Mouse (Mus musculus) lung, embryonic 14.5 days (tissue): ENCODE data around the gene Spib. TPM values are rescaled to one million over a fixed set of nuclear protein-coding genes. Genes with fewer than 3 reads are reported as not detected.
A peak's percentile ranks its signal among the peaks of the same experiment; 100 is the strongest.

ENCODE experiments used
- ATAC-seq: fragments of 200-750 bp; cut with Nextera tagmentation; 2 replicates; pipeline ENCODE4 v1.8.0; 2017; ENCODE audit warnings: mild to moderate bottlenecking, moderate TSS enrichment, moderate library complexity; ENCODE audit not compliant: insufficient read depth
- DNase-seq: peaks from one replicate; pipeline ENCODE4 v3.0.0-alpha.2; 2015
- H3K27ac ChIP-seq: fragments of 300-500 bp; sonication (generic); 2 replicates; pipeline ENCODE4 v1.5.1; 2014; ENCODE audit warnings: low read depth, mild to moderate bottlenecking, moderate library complexity
- H3K27me3 ChIP-seq: fragments of 300-500 bp; sonication (generic); 2 replicates; pipeline ENCODE4 v1.6.1; 2014; ENCODE audit warnings: low read length, control low read depth; ENCODE audit not compliant: insufficient read depth
- H3K36me3 ChIP-seq: fragments of 300-500 bp; sonication (generic); 2 replicates; pipeline ENCODE4 v1.6.1; 2014; ENCODE audit warnings: control low read depth; ENCODE audit not compliant: insufficient read depth
- H3K4me1 ChIP-seq: fragments of 300-500 bp; sonication (generic); 2 replicates; pipeline ENCODE4 v1.6.1; 2014; ENCODE audit warnings: antibody characterized with exemption, control low read depth; ENCODE audit not compliant: insufficient read depth
- H3K4me2 ChIP-seq: fragments of 300-500 bp; sonication (generic); 2 replicates; pipeline ENCODE4 v1.6.1; 2014; ENCODE audit warnings: mild to moderate bottlenecking
- H3K4me3 ChIP-seq: fragments of 300-500 bp; sonication (generic); 2 replicates; pipeline ENCODE4 v1.5.1; 2014; ENCODE audit warnings: low read depth, low read length
- H3K9ac ChIP-seq: fragments of 300-500 bp; sonication (generic); 2 replicates; pipeline ENCODE4 v1.6.1; 2014
- H3K9me3 ChIP-seq: fragments of 300-500 bp; sonication (generic); 2 replicates; pipeline ENCODE4 v1.6.1; 2016; ENCODE audit warnings: low read depth, low read length, control low read depth
- CTCF ChIP-seq: IDR thresholded peaks from 2 replicates; pipeline ENCODE4 v1.5.1; 2016; ENCODE audit warnings: antibody characterized with exemption, low read depth
- WGBS: fragments of 180-500 bp; shearing (Covaris S2); extraction: QIAGEN DNeasy Blood & Tissue Kit; methylation state at CpG from one replicate; pipeline ENCODE4 v1.1.7; 2014; 5-methylcytosine and 5-hydroxymethylcytosine counted together
- polyA plus RNA-seq: library from polyadenylated mRNA; unstranded; fragments of >200 nt; fragmentation: Nextera tagmentation; extraction: Ambion mirVana; gene quantifications from 2 replicates; pipeline ENCODE4 v1.2.1, GENCODE M21; 2014

Spib gene
- polyA plus RNA-seq, 1 experiment from 2014 or later: 0.07 TPM

- H3K27ac ChIP-seq: no peak overlapping the region
- peak overlapping the region; percentile 45 for H3K4me2 ChIP-seq
- H3K4me3 ChIP-seq: peak overlapping the region; percentile 4; the same call in 1 of the 2 replicates
- 12% methylated on average over 22 of the region's 22 CpGs for WGBS
- DNase-seq (peak; percentile 84), ATAC-seq (peak; percentile 58)
- no peaks in the 10 kb centered on the region for H3K9me3 ChIP-seq
- no peaks in the 10 kb centered on the region for H3K36me3 ChIP-seq
- no peak for TF ChIP-seq CTCF
- H3K9ac ChIP-seq: peak overlapping the region; percentile 33; the same call in 1 of the 2 replicates
- peaks cover 46% of the 10 kb centered on the region for H3K27me3 ChIP-seq
- H3K4me1 ChIP-seq: 0 out of 2 replicates have a peak, but pooled peaks cover 3% of the 10 kb centered on the region
Observed at GRCm38 (mm10) chr7:44525126-44525832, 6.6 kb downstream of the Spib start.

GRCm38 (mm10) chr7:44524502-44524901 is 7.4 kb downstream of the Spib start, which contains the start of gene Mybpc2:
Gene Mybpc2, minus strand, starts transcription at chr7:44524656.
- H3K27me3 ChIP-seq: peaks cover 46% of the 10 kb centered on the region
- 25% methylated on average over 12 of the region's 12 CpGs for WGBS
- peak within 1 kb of the TSS; percentile 33; the same call in 1 of the 2 replicates for H3K9ac ChIP-seq

GRCm38 (mm10) chr7:44523056-44523455 is 8.8 kb downstream of the Spib start:
- Histone ChIP-seq H3K36me3 (no peaks in the 10 kb centered on the region), H3K4me3 (no peak overlapping the region), H3K4me2 (no peak overlapping the region), H3K9ac (no peak overlapping the region), H3K4me1 (0 out of 2 replicates have a peak, but pooled peaks cover 3% of the 10 kb centered on the region), H3K27me3 (peaks cover 43% of the 10 kb centered on the region), H3K27ac (no peak overlapping the region), H3K9me3 (no peaks in the 10 kb centered on the region)
- 67% methylated on average over 2 of the region's 2 CpGs for WGBS
- ATAC-seq: no peak
- no peak for DNase-seq
- no peak for TF ChIP-seq CTCF

More at GRCm38 (mm10) chr7:44524502-44524901, 7.4 kb downstream of the Spib start, which contains the start of gene Mybpc2:
- DNase-seq (peak; percentile 50), ATAC-seq (no peak)
- H3K36me3 ChIP-seq: no peaks in the 10 kb centered on the region
- peak within 1 kb of the TSS; percentile 4; the same call in 1 of the 2 replicates for H3K4me3 ChIP-seq
- no peak within 1 kb of the TSS for H3K27ac ChIP-seq
- 0 out of 2 replicates have a peak, but pooled peaks cover 3% of the 10 kb centered on the region for H3K4me1 ChIP-seq
- no peaks in the 10 kb centered on the region for H3K9me3 ChIP-seq
- peak within 1 kb of the TSS; percentile 45 for H3K4me2 ChIP-seq
- no peak for TF ChIP-seq CTCF

- ATAC-seq: peak; percentile 45; the same call in 1 of the 2 replicates
- Histone ChIP-seq H3K27me3 (peaks cover 35% of the 10 kb centered on the region), H3K4me1 (0 out of 2 replicates have a peak, but pooled peaks cover 3% of the 10 kb centered on the region), H3K36me3 (no peaks in the 10 kb centered on the region), H3K27ac (no peak overlapping the region), H3K9me3 (no peaks in the 10 kb centered on the region), H3K4me3 (no peak overlapping the region), H3K9ac (no peak overlapping the region), H3K4me2 (peak overlapping the region; percentile 13; the same call in 1 of the 2 replicates)
- peak; percentile 80 for TF ChIP-seq CTCF
- peak; percentile 82 for DNase-seq
- WGBS: 2% methylated on average over 20 of the region's 20 CpGs
Observed at GRCm38 (mm10) chr7:44521710-44522109, 10.2 kb downstream of the Spib start.

GRCm38 (mm10) chr7:44520990-44521389 is 10.9 kb downstream of the Spib start:
- H3K27me3 ChIP-seq: peaks cover 29% of the 10 kb centered on the region
- DNase-seq (no peak), ATAC-seq (no peak)
- H3K4me3 ChIP-seq: no peak overlapping the region
- no peaks in the 10 kb centered on the region for H3K9me3 ChIP-seq
- H3K36me3 ChIP-seq: no peaks in the 10 kb centered on the region
- H3K9ac ChIP-seq: no peak overlapping the region
- no peak overlapping the region for H3K4me2 ChIP-seq
- 0 out of 2 replicates have a peak, but pooled peaks cover 3% of the 10 kb centered on the region for H3K4me1 ChIP-seq
- 55% methylated on average over 3 of the region's 3 CpGs for WGBS
- no peak for TF ChIP-seq CTCF
- H3K27ac ChIP-seq: no peak overlapping the region

GRCm38 (mm10) chr7:44519240-44519913 is 12.5 kb downstream of the Spib start:
- DNase-seq (no peak), ATAC-seq (no peak)
- Histone ChIP-seq H3K4me1 (no peaks in the 10 kb centered on the region), H3K9ac (no peak overlapping the region), H3K4me3 (no peak overlapping the region), H3K36me3 (no peaks in the 10 kb centered on the region), H3K27ac (no peak overlapping the region), H3K9me3 (no peaks in the 10 kb centered on the region), H3K27me3 (peaks cover 22% of the 10 kb centered on the region), H3K4me2 (no peak overlapping the region)
- peak; percentile 41; the same call in 1 of the 2 replicates for TF ChIP-seq CTCF
- WGBS: 60% methylated on average over 9 of the region's 9 CpGs

GRCm38 (mm10) chr7:44507491-44507890 is 24.4 kb downstream of the Spib start:
- Histone ChIP-seq H3K27me3 (no peaks in the 10 kb centered on the region), H3K9me3 (no peaks in the 10 kb centered on the region), H3K36me3 (no peaks in the 10 kb centered on the region), H3K4me3 (no peak overlapping the region), H3K4me1 (no peaks in the 10 kb centered on the region), H3K27ac (no peak overlapping the region), H3K9ac (no peak overlapping the region), H3K4me2 (no peak overlapping the region)
- no peak for TF ChIP-seq CTCF
- DNase-seq (no peak), ATAC-seq (no peak)
